Mouse (Mus musculus) heart, adult 18-20 months (tissue): ENCODE measurements around the gene 5830411N06Rik. TPM values are rescaled to one million over a fixed set of nuclear protein-coding genes. Genes with fewer than 3 reads are reported as not detected.

Experiments used
- total RNA-seq, 2 experiments: library from RNA; stranded (reverse); gene quantifications; 2 replicates each; pipeline ENCODE4 v1.2.3; 2021

5830411N06Rik gene
- total RNA-seq, 2 experiments from 2014 or later, result not detected

Other genes with a start within 250 kb of the 5830411N06Rik start
- gene Zfp511, start 210.9 kb upstream of the 5830411N06Rik start, total RNA-seq, result 1 to 10 TPM; 7.5 to 8.4 TPM
- gene Tubgcp2, start 210.6 kb upstream of the 5830411N06Rik start, total RNA-seq, result 10 to 100 TPM; 31.9 to 35.4 TPM
- gene Msx3, start 198.2 kb upstream of the 5830411N06Rik start, total RNA-seq, result not detected
- not detected for gene Caly, start 164.7 kb upstream of the 5830411N06Rik start, total RNA-seq
- gene Prap1, start 153.9 kb upstream of the 5830411N06Rik start, total RNA-seq, result not detected
- 10 to 100 TPM; 76.2 to 87.2 TPM for gene Fuom, start 144.8 kb upstream of the 5830411N06Rik start, total RNA-seq
- 1 to 10 TPM; 3.6 to 5.5 TPM for gene Paox, start 131.5 kb upstream of the 5830411N06Rik start, total RNA-seq
- gene Echs1, start 130.8 kb upstream of the 5830411N06Rik start, total RNA-seq, result 100 to 1,000 TPM; 512 to 515 TPM
- 10 to 100 TPM; 28.5 to 34.2 TPM for gene Mtg1, start 109.7 kb upstream of the 5830411N06Rik start, total RNA-seq
- gene Sprn, start 92.4 kb upstream of the 5830411N06Rik start, total RNA-seq, result under 1 TPM; 0.35 to 0.41 TPM
- gene Olfr522, start 82.5 kb upstream of the 5830411N06Rik start, total RNA-seq, result not detected
- gene Olfr523, start 74.1 kb upstream of the 5830411N06Rik start, total RNA-seq, result not detected
- not detected for gene Olfr524, start 41.3 kb upstream of the 5830411N06Rik start, total RNA-seq
- under 1 TPM in 1 of 2 experiments, not detected in 1; 0.20 TPM for gene Cd163l1, start 29.0 kb upstream of the 5830411N06Rik start, total RNA-seq
- not detected for gene Olfr525, start 73.6 kb downstream of the 5830411N06Rik start, total RNA-seq
- gene Olfr527, start 86.7 kb downstream of the 5830411N06Rik start, total RNA-seq, result not detected
- gene Olfr60, start 114.4 kb downstream of the 5830411N06Rik start, total RNA-seq, result not detected
- gene Olfr530, start 129.0 kb downstream of the 5830411N06Rik start, total RNA-seq, result not detected
- gene Olfr531, start 155.6 kb downstream of the 5830411N06Rik start, total RNA-seq, result not detected
- gene Olfr532, start 174.4 kb downstream of the 5830411N06Rik start, total RNA-seq, result not detected
- not detected for gene Olfr533, start 216.1 kb downstream of the 5830411N06Rik start, total RNA-seq
- gene Olfr535, start 236.9 kb downstream of the 5830411N06Rik start, total RNA-seq, result not detected